Mouse (Mus musculus): Measurements from ENCODE around the gene Sept9. TPM values are rescaled to one million over a fixed set of nuclear protein-coding genes. Genes with fewer than 3 reads are reported as not detected.
"Not testable (repeated sequence)": the region's sequence is repeated elsewhere in the genome, so short reads cannot be mapped to it uniquely, and the experiment has no call there.

Sept9 gene
- total and polyA plus RNA-seq, 3 experiments, result 115 to 469 (median 292) TPM

DNA sequence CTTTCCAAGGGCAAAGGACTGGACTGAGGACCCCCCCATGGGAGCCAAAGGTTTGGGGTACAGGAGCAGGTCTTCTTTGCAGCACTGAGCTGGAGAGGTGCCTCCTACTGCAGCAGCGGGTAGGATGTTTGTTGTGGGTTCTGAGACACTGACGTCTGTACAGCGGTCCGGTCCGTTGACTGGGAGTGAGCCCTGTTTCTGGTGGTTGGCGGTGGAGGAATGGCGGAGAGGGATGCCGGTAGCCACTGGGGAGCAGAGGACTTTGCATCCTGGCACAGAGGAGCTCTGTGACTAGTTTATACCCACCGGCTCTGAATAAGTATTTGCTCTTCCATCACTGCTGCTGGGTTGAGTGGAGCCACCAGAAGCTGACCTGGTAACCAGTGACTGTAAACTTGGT lies 138.3 kb downstream of the Sept9 start:
- H3K4me3 ChIP-seq (ENCODE audit: low read depth, low read length), result peak overlapping the region; percentile 41; the same call in 1 of the 2 replicates
- ATAC-seq (ENCODE audit: extremely low read depth, insufficient number of reproducible peaks, low FRiP score, poor library complexity, severe bottlenecking), result no peak
- H3K36me3 ChIP-seq (replicated peaks), result peaks cover 79% of the 10 kb centered on the region

DNA sequence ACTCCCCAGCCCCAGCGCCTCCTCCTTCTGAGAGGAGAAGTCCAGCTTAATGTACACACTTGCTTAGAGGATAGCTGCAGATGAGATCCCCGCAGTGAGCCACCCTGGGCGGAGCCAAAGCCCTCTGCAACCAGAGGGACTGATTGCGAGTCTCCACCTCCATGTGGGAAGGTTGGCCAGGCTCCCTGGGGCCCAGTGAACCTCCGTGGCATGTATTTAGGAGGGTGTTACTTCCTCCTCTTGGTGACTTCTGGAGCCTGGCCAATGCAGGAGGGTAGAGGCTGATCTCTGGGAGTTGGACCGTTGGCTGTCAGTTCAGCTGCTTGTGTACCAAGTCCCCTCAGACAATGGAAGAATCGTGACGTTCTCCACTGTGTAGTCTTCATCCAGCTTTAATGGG lies 139.0 kb downstream of the Sept9 start:
- H3K4me3 ChIP-seq (ENCODE audit: low read depth, low read length), result peak overlapping the region; percentile 42; the same call in 1 of the 2 replicates
- DNase-seq (ENCODE audit: low spot score) (peak; percentile 85), ATAC-seq (ENCODE audit: extremely low read depth, insufficient number of reproducible peaks, low FRiP score, poor library complexity, severe bottlenecking) (peak; percentile 58)
- TF ChIP-seq GATA1 (IDR thresholded peaks at IDR 0.05; ENCODE audit: borderline replicate concordance, low read length) (no peak), GATA2 (IDR thresholded peaks at IDR 0.05; ENCODE audit: borderline replicate concordance, low read depth, low read length) (no peak), TAL1 (conservative IDR thresholded peaks at IDR 0.05; ENCODE audit: low read depth, low read length) (no peak), POLR2AphosphoS5 (IDR thresholded peaks at IDR 0.05; ENCODE audit: insufficient replicate concordance, low read depth, low read length) (no peak), CTCF (IDR thresholded peaks at IDR 0.05; ENCODE audit: low read depth, low read length) (no peak)
- peaks cover 93% of the 10 kb centered on the region for H3K4me1 ChIP-seq (ENCODE audit: insufficient read depth, low read depth, low read length)
- H3K9me3 ChIP-seq (replicated peaks), result no peaks in the 10 kb centered on the region
- H3K36me3 ChIP-seq (replicated peaks), result peaks cover 85% of the 10 kb centered on the region
- H3K27me3 ChIP-seq (ENCODE audit: insufficient read depth, low read length), result no peaks in the 10 kb centered on the region

More for the DNA sequence above, 138.3 kb downstream of the Sept9 start:
- no peak for DNase-seq (ENCODE audit: low spot score)
- TF ChIP-seq GATA1 (IDR thresholded peaks at IDR 0.05; ENCODE audit: borderline replicate concordance, low read length), result no peak
- no peak for TF ChIP-seq GATA2 (IDR thresholded peaks at IDR 0.05; ENCODE audit: borderline replicate concordance, low read depth, low read length)
- no peak for TF ChIP-seq TAL1 (conservative IDR thresholded peaks at IDR 0.05; ENCODE audit: low read depth, low read length)
- no peak for TF ChIP-seq POLR2AphosphoS5 (IDR thresholded peaks at IDR 0.05; ENCODE audit: insufficient replicate concordance, low read depth, low read length)
- no peak for TF ChIP-seq CTCF (IDR thresholded peaks at IDR 0.05; ENCODE audit: low read depth, low read length)
- H3K4me1 ChIP-seq (ENCODE audit: insufficient read depth, low read depth, low read length), result peaks cover 93% of the 10 kb centered on the region
- H3K9me3 ChIP-seq (replicated peaks), result no peaks in the 10 kb centered on the region
- no peaks in the 10 kb centered on the region for H3K27me3 ChIP-seq (ENCODE audit: insufficient read depth, low read length)

DNA sequence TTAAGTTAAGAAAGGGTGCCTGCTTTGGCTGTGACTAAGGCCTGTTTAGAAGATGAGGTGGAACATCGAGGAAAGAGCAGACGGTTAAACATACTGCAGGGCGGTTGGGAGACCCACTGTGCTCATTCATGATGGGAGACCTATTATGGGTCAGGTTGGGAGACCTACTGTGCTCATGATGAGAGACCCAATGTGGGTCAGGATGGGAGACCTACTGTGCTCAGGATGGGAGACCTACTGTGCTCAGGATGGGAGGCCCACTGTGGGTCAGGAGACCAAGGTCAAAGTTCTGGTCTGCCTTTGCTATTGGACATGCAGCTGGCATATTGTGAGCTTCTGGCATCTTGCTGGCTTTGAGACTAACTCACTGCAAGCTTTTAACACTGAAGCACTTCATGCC lies 139.6 kb downstream of the Sept9 start:
- Histone ChIP-seq H3K4me3 (ENCODE audit: low read depth, low read length) (no peak overlapping the region; the same call in 1 of the 2 replicates), H3K9me3 (replicated peaks) (no peaks in the 10 kb centered on the region), H3K27me3 (ENCODE audit: insufficient read depth, low read length) (no peaks in the 10 kb centered on the region), H3K36me3 (replicated peaks) (peaks cover 87% of the 10 kb centered on the region), H3K4me1 (ENCODE audit: insufficient read depth, low read depth, low read length) (peaks cover 93% of the 10 kb centered on the region)
- TF ChIP-seq TAL1 (conservative IDR thresholded peaks at IDR 0.05; ENCODE audit: low read depth, low read length), result no peak
- ATAC-seq (ENCODE audit: extremely low read depth, insufficient number of reproducible peaks, low FRiP score, poor library complexity, severe bottlenecking) (no peak), DNase-seq (ENCODE audit: low spot score) (no peak)

DNA sequence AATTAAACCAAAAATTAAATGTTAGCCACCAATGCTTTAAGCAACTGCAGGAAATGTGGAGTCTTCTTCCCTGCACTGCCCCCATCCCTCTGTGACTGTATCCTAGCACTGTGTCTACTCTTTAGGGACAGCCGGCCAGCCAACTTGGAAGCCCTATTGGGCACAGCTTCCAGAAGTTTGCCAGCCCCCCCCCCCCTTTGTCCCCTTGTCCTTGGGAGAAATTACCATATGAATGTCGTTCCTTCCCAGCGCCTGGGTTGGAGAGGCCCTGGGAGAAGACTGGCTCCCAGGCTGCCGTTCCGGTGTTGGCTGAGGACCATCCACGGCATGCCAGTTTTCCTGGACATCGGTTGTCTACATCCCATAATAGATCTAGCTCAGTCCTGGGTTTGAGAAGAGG lies 141.8 kb downstream of the Sept9 start:
- no peaks in the 10 kb centered on the region for H3K9me3 ChIP-seq (replicated peaks)
- no peak for TF ChIP-seq GATA2 (IDR thresholded peaks at IDR 0.05; ENCODE audit: borderline replicate concordance, low read depth, low read length)
- TF ChIP-seq POLR2AphosphoS5 (IDR thresholded peaks at IDR 0.05; ENCODE audit: insufficient replicate concordance, low read depth, low read length), result no peak
- no peak for TF ChIP-seq CTCF (IDR thresholded peaks at IDR 0.05; ENCODE audit: low read depth, low read length)
- no peak for TF ChIP-seq TAL1 (conservative IDR thresholded peaks at IDR 0.05; ENCODE audit: low read depth, low read length)
- TF ChIP-seq GATA1 (IDR thresholded peaks at IDR 0.05; ENCODE audit: borderline replicate concordance, low read length), result no peak
- H3K36me3 ChIP-seq (replicated peaks), result peaks cover 91% of the 10 kb centered on the region
- no peak overlapping the region for H3K4me3 ChIP-seq (ENCODE audit: low read depth, low read length)
- no peak for DNase-seq (ENCODE audit: low spot score)
- ATAC-seq (ENCODE audit: extremely low read depth, insufficient number of reproducible peaks, low FRiP score, poor library complexity, severe bottlenecking), result no peak
- H3K27me3 ChIP-seq (ENCODE audit: insufficient read depth, low read length), result no peaks in the 10 kb centered on the region
- peaks cover 92% of the 10 kb centered on the region for H3K4me1 ChIP-seq (ENCODE audit: insufficient read depth, low read depth, low read length)

DNA sequence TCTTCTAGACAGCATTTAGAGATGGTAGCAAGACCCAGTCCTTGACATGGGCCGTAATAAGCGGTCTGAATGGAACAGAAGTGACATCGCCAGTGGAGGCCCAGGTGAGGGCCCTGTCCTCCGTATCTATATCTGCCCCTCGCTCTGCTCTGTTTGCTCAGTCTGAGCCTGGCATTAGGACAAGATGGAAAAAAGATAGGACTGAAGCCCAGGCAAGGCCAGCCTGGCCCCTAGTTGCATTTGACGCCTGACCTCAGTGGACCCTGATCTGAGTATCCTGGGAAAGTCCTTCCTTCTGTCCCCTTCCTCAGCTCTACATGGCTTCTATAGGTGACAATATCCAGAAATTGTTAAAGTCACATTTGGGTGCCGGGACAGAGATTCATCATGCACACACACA lies 142.6 kb downstream of the Sept9 start:
- ATAC-seq (ENCODE audit: extremely low read depth, insufficient number of reproducible peaks, low FRiP score, poor library complexity, severe bottlenecking) (no peak), DNase-seq (ENCODE audit: low spot score) (no peak)
- Histone ChIP-seq H3K36me3 (replicated peaks) (peaks cover 95% of the 10 kb centered on the region), H3K9me3 (replicated peaks) (no peaks in the 10 kb centered on the region), H3K4me3 (ENCODE audit: low read depth, low read length) (no peak overlapping the region), H3K4me1 (ENCODE audit: insufficient read depth, low read depth, low read length) (peaks cover 94% of the 10 kb centered on the region), H3K27me3 (ENCODE audit: insufficient read depth, low read length) (no peaks in the 10 kb centered on the region)
- TF ChIP-seq GATA1 (IDR thresholded peaks at IDR 0.05; ENCODE audit: borderline replicate concordance, low read length), result no peak
- TF ChIP-seq CTCF (IDR thresholded peaks at IDR 0.05; ENCODE audit: low read depth, low read length), result no peak
- TF ChIP-seq POLR2AphosphoS5 (IDR thresholded peaks at IDR 0.05; ENCODE audit: insufficient replicate concordance, low read depth, low read length), result no peak
- TF ChIP-seq GATA2 (IDR thresholded peaks at IDR 0.05; ENCODE audit: borderline replicate concordance, low read depth, low read length), result no peak
- TF ChIP-seq TAL1 (conservative IDR thresholded peaks at IDR 0.05; ENCODE audit: low read depth, low read length), result no peak

DNA sequence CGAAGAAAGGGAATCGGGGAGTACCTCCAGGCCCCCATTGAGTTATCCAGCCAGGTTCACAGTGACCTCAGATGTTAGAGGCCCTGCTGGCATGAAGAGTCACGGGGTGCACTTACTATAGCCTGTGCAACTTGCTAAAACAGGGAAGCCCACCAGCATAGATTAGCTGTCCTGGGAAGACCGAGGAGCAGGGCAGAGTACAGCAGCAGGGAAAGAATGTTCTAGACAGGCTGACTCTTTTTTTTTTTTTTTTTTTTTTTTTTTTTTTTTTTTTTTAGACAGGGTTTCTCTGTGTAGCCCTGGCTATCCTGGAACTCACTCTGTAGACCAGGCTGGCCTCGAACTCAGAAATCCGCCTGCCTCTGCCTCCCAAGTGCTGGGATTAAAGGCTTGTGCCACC lies 143.0 kb downstream of the Sept9 start:
- not testable (repeated sequence) for H3K27me3 ChIP-seq (ENCODE audit: insufficient read depth, low read length); DNase-seq (ENCODE audit: low spot score); H3K9me3 ChIP-seq (replicated peaks); ATAC-seq (ENCODE audit: extremely low read depth, insufficient number of reproducible peaks, low FRiP score, poor library complexity, severe bottlenecking); H3K4me3 ChIP-seq (ENCODE audit: low read depth, low read length)
- Histone ChIP-seq H3K36me3 (replicated peaks) (peaks cover 97% of the 10 kb centered on the region), H3K4me1 (ENCODE audit: insufficient read depth, low read depth, low read length) (peaks cover 94% of the 10 kb centered on the region)

DNA sequence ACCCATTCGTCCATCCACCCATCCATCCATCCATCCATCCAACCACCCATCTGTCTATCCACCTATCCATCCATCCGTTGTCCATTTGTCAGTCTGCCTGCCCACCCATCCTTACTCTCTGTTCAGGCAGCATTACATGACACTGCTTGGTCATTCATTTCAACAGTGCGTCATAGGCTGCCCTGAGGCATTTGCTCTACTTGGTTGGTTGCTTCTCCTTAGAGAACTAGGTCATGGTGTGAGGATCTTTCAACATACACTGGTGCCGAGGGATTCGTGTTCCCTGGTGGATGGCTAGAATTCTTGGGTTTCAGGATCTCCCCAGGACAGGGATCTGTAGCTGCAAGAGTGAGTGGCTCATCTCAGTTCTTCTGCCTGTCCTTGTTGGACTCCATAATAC lies 144.3 kb downstream of the Sept9 start:
- Histone ChIP-seq H3K9me3 (replicated peaks) (no peaks in the 10 kb centered on the region), H3K36me3 (replicated peaks) (peaks cover 98% of the 10 kb centered on the region), H3K4me1 (ENCODE audit: insufficient read depth, low read depth, low read length) (peaks cover 94% of the 10 kb centered on the region), H3K4me3 (ENCODE audit: low read depth, low read length) (no peak overlapping the region), H3K27me3 (ENCODE audit: insufficient read depth, low read length) (no peaks in the 10 kb centered on the region)
- DNase-seq (ENCODE audit: low spot score) (no peak), ATAC-seq (ENCODE audit: extremely low read depth, insufficient number of reproducible peaks, low FRiP score, poor library complexity, severe bottlenecking) (no peak)
- TF ChIP-seq GATA2 (IDR thresholded peaks at IDR 0.05; ENCODE audit: borderline replicate concordance, low read depth, low read length) (no peak), TAL1 (conservative IDR thresholded peaks at IDR 0.05; ENCODE audit: low read depth, low read length) (no peak), GATA1 (IDR thresholded peaks at IDR 0.05; ENCODE audit: borderline replicate concordance, low read length) (no peak)

Data from G1E (cell line).